Mouse (Mus musculus) WW6 (cell line): ENCODE results near the gene Gm12117.

Experiments used
- DNase-seq: peaks from one replicate; pipeline ENCODE4 v3.0.0-alpha.2; 2013; ENCODE audit warnings: low read depth, low spot score

Gene Gm12117

DNA sequence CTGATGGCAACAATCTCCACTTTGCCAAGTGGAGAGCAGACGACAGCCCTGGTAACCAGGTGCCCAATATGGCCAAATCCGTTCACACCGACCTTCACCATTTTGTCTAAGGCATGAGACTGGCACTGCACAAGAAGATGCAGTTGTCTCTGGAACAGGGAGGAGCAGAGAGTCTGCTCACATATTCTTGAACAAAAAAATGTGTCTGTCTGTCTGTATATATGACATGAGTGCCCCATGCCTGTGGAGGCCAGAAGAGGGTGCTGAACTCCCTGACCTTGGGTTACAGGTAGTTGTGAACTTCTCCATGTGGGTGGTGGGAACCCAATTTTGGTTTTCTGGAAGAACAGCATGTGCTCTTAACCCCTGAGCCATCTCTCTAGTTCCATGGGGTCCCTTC lies at the start of gene Gm12117:
Gene Gm12117 (minus strand): TSS at position 101 of the 400 bp plus-strand sequence.
- no peak for DNase-seq

DNA sequence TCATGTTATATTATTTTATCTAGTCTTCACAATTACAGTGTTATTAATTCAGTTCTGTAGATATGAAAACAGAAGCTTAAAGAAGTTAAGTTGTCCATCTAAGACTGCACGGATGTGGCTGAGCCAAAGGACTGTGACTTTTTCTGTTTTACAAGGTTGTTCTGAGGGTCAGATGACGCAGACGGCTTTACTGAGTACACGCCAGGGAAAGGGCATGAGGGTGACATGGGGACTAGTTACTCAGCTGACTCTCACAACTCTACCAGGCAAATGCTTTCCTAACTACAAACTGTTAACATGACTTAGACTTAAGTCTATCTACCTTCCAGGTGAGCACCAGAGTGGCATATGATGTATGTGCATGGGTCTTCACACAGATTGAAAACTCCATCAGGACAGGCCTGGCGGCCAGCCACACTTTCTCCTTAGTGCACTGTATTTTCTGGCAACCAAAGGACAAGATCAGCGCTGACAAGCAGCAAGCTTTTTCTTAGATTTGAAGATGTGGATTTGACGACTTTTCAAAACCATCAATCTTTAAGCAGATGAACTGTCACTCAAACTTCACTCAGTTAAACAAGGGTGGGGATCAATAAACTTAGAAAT lies 42.6 kb upstream of the Gm12117 start:
- DNase-seq: no peak

DNA sequence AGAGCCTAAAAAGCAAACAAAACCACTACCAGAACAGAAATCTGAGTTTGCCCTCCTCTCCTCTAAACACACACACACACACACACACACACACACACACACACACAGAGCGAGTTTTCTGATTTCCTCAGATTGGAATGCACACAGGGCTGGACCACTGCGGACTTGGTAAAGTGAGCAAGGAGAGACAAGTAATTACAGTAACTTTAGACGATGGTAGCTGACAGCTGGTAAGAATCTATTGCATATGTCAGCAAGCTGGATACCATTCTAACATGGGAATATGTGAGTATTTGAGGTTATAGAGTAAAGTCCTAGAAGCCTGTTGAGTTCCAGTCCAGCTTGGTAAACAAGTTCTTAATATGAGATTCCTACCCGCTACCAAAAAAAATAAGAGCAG lies 33.0 kb upstream of the Gm12117 start:
- DNase-seq: no peak

DNA sequence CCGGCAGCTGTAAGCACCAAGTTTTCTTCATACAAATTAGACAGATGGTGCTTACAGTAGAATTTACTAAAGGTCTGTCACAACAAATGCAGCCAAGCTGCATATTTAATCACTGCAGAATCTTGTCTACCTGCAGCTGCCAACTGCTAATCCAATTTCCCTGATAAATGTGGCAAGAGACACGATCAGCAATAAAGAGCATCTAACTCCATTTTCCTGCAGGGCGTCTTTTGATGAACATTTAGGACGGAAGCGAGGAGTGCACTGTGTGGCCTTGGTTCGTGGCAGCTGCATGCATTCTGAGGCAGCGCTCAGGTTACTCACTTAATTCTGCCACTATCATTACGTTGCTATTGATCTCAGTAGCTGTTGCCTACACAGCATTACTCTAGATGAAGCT lies 24.3 kb upstream of the Gm12117 start:
- DNase-seq: no peak

DNA sequence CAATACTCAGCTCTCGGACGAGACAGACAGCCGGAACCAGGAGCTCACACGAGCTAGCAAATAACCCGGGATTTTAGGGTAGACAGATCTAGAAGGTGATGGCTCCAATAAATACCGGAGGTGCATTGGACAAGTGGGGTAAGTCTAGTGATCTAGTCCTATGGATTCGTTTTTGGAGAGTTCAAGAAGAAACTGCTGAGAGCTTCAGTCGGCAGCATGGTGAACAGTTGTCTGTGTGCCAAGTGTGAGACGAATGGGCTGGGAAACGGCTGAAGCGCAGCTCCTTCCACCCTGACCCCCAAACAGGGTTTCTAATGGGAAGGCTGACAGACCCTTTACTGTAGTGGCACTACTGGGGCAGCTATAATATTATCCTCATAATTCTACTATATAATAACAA lies 22.8 kb upstream of the Gm12117 start:
- no peak for DNase-seq

DNA sequence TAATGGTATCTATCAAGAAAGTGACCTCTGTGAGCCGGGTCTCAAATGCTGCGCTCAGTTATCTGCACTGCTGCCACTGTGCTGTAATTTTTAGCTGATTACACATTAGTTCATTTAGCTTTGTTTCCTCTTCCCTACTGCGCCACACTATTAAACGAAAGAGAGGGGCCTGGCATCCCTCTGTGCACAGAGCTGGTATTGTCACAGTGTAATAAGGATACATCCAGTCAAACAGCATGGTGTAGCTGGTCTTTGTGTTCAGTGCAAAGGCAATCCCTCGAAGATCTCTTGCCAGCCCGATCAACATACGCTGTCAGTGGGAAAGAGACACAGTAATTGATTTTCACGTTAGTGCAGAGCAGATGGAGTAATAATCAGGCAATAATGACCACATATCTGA lies 20.6 kb upstream of the Gm12117 start:
- no peak for DNase-seq

DNA sequence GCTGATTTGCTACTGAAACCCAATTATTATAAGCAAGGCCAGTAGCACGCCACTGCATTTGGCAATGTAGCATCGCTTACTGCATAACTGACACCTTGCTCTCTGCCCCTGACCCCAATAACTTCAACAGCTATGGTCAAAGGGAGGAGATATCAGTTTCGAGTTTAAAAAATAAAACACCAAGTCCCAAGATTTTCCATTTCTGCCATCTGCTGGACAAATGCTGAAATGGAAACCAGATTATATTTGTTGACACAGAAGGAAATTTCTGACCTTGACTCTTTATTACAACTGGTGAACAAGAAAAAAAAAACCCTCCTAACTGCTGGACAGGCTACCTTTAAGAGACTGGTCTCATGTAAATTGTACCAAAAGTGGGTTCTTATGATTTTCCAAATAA lies 18.9 kb upstream of the Gm12117 start:
- no peak for DNase-seq

DNA sequence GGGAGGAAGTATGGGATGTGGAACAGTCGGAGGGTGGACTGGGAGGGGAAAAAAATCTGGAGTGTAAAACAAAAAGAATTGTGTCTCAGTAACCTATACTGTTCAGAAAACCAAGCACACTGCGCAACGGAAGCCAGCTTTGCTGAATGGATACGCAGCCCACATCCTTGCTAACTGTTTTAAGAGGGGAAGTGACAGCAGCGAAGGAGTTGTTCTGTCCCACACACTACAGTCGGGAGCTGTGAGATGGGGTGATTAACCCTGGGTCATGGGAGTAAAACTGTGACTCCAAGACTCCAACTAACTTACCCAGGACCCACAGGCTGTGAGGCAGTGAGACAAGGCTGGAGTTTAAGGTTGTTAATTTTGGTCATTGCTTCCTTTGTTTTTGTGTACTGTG lies 17.5 kb upstream of the Gm12117 start:
- no peak for DNase-seq

DNA sequence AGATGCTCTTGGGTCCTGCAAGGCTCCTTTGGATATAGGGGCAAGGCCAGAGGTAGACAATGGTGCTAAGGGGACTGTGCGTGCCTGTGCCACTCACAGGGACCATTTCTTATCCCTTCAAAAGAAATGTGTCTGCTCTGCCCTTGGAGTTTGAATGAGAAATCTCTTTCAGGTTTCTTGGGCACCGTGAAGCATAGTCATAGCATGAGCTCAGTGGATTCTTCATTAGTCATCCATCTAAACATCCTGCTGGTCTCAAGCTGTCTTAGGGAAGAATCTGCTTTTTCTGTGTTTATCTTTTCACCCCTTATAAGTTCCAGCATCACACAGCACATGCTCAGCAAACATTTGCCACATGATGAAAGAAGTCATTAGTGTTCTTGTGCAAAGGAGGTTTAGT lies 2.0 kb upstream of the Gm12117 start:
- DNase-seq: no peak

DNA sequence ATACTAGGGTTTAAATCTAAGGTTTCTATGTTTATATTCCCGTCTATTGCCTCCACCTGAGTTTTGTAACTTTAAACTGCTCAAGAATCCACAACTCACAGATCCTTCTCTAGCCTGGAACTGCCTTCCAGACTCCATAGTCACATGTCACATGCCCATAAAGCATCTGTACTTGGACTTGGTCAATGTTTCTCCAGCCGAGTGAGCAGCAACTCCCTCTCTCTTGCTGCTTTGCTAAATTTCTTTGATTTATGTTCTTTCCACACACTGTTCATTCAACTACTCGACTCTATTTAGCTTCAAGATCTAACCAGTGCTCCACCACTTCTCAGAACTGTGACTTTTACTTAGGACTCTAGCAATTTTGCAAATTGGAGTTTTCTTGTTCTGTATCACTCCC lies 1.7 kb downstream of the Gm12117 start:
- DNase-seq: no peak

DNA sequence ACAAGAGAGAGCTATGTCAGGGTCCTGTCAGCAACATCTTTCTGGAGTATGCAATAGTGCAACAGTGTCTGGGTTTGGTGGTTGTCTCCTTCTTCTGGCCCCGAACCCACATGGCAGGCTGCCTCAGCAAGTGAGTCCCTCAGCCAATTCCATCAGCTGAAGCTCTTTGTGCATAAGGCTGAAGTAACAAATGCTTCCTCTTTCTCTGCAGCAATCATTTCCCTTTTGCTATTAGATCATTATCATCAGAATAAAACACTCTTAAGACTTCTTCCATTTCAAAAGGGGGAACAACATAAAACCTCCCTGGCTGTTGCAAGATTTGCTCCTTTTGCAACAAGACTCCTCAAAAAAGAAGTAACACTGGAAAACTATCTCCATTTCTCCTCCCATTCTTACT lies 2.2 kb downstream of the Gm12117 start:
- DNase-seq: no peak

DNA sequence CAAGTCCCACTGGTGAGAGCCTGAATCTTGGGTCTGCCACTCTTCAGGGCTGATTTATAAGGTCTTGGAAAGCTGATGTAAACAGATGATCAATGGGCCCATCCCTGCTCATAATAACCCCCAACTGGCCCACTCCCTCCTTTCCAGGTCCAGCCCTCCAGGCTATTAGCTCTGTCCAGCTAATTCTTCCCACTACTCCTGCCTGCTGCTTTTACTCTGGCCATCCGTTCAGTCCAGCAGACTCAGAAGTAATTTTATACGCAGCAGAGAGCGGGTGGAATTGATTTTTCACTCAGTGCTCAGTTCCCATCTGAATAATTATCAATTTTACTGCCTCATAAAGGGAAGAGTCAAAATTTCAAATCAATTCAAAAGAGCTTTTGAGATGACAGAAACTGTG lies 36.2 kb downstream of the Gm12117 start:
- no peak for DNase-seq

DNA sequence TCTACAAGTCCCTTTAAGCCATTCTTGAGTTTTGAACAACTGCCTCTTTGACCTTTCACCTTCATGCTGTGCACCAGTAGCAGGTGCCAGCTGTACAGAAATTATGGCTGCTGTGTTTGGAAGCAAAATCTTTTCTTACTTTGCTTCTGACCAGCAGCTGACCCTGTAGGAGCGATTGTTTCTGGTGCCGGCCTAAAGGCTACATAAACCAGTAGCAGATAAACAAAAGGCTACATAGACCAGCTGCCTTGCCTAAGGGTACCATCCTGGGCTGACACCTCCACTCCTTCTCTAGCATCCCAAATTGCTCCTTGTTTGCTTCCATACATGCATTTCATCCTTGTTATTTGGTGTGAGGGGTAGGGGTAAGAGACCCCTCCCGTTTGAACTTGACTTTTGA lies 42.4 kb downstream of the Gm12117 start:
- DNase-seq: no peak

DNA sequence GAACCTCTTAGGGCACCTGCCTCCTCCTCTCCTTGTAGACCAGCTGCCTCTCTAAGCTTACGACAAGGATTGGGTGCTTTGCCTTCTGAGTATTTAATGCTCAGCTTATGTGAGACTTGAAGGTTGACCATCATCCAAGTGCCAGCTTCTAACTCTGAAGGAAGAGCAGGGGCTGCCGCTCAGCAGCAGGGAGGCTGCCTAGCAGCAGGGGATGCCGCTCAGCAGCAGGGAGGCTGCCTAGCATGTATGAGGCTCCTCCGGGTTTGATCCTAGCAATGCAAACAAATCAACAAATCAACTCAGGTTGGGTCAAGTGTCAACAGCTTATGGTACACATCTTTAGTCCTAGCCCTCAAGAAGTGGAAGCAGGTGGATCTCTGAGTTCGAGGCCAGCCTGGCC lies 44.5 kb downstream of the Gm12117 start:
- no peak for DNase-seq

DNA sequence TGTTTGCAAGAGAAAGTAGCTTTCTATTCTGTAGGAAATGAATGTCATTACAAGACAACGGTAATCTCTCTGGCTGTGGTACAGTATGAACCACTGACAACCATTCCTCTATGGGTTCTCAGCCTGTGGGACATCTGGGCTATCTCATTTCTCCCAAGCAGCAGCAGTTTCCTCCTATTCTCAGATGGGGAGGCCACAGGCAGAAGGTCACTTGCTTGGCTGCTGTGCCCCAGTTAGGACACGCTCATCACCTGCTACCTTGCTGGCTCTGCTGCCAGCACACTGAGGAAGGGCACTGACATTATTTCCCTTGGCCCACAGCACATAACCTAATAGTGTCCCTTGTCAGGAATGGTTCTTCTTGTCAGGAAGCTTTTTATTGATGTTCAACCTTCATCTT lies 48.4 kb downstream of the Gm12117 start:
- DNase-seq: no peak

DNA sequence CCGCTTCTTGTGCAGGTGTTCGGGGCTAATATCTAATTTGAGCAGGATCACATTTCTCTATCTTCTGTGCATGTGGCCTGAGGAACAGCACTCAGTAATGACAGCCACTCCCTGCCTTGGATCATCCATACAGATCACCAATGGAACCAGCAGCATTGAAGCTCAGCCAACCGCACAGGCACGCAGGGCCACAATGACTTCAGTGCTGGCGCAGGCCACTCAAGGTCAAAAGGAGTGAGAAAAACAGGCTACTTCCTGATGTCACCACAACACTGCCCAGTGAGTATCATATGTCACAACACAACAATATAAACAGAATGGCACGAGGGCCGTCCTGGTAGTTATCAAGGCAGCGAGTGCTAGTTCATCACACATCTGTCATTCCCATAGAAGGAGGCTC lies 50.0 kb downstream of the Gm12117 start:
- no peak for DNase-seq
